Mouse (Mus musculus) testis, adult 2 months (tissue): ENCODE measurements around the gene Gm49373. TPM values are rescaled to one million over a fixed set of nuclear protein-coding genes. Genes with fewer than 3 reads are reported as not detected.

Source experiments
- H3K27ac ChIP-seq: fragments of 200-500 bp; 2 replicates; pipeline ENCODE4 v1.5.1; 2012; ENCODE audit warnings: low read depth, low read length; ENCODE audit not compliant: control insufficient read depth, insufficient read depth
- H3K27me3 ChIP-seq: fragments of 200-500 bp; 2 replicates; pipeline ENCODE4 v1.6.1; 2012; ENCODE audit warnings: mild to moderate bottlenecking, low read length, moderate library complexity; ENCODE audit not compliant: control insufficient read depth, insufficient read depth
- H3K36me3 ChIP-seq: fragments of 200-500 bp; 2 replicates; pipeline ENCODE4 v1.6.1; 2012; ENCODE audit warnings: mild to moderate bottlenecking, low read length; ENCODE audit not compliant: control insufficient read depth, insufficient read depth
- H3K4me1 ChIP-seq: fragments of 200-500 bp; 2 replicates; pipeline ENCODE4 v1.6.1; 2012; ENCODE audit warnings: low read length; ENCODE audit not compliant: control insufficient read depth, insufficient read depth
- H3K4me3 ChIP-seq: fragments of 200-500 bp; 2 replicates; pipeline ENCODE4 v1.5.1; 2012; ENCODE audit warnings: low read depth, mild to moderate bottlenecking, low read length, moderate library complexity, mixed read lengths; ENCODE audit not compliant: control insufficient read depth
- CTCF ChIP-seq: fragments of 200-500 bp; IDR thresholded peaks from 2 replicates; pipeline ENCODE4 v1.5.1; 2012; ENCODE audit warnings: low read depth, mild to moderate bottlenecking, inconsistent platforms, low read length, moderate library complexity; ENCODE audit not compliant: control insufficient read depth, insufficient read depth, insufficient replicate concordance
- POLR2A ChIP-seq: fragments of 200-500 bp; IDR thresholded peaks from 2 replicates; pipeline ENCODE4 v1.6.1; 2012; ENCODE audit warnings: low read depth, mild to moderate bottlenecking, inconsistent platforms, low read length, moderate library complexity; ENCODE audit not compliant: control insufficient read depth
- polyA plus RNA-seq: library from polyadenylated mRNA; depleted of rRNA; stranded (reverse); fragments of >200 nt; gene quantifications from 2 replicates; pipeline ENCODE4 v1.2.3, GENCODE M21; 2012

The Gm49373 gene
- polyA plus RNA-seq, 1 experiment = 0.11 TPM

DNA sequence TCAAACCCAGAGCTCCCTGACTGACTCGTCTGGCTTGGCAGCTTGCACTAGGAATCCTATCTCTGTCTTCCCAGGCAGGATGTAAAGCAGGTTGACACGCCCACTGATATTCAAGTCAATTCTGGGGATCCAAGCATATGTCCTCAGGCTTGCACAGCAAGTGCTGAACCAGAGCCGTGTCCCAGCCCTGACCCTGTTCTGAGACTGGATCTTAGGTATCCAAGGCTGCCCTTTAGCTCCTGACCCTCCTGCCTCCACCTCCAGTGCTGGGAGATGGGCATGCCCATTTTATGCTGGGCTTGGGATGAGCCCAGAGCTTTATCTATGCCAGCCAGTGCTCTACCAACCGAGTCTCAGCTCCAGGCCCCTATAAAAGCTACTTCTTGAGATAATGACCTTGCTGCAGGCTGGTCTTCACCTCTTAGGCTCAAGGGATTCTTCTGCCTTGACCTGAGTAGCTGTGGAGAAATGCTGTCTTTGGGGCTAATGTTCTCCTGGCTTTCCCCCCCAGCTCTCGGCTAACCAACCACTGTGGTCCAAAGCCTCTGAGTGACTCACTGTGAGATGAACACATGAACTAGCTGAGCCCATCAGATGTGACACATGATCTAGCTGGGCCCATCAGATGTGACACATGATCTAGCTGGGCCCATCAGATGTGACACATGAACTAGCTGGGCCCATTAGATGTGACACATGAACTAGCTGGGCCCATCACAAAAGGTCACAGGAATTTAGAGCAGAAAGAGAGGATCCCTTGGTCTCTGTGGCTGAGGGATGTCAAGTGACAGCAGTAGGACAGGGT is 33.1 kb upstream of the Gm49373 start:
- peaks cover 3% of the 10 kb centered on the region for H3K4me1 ChIP-seq
- no peak for TF ChIP-seq CTCF
- TF ChIP-seq POLR2A = no peak
- H3K27ac ChIP-seq = no peak overlapping the region
- H3K4me3 ChIP-seq = no peak overlapping the region
- H3K36me3 ChIP-seq = no peaks in the 10 kb centered on the region; the same call in 1 of the 2 replicates
- no peaks in the 10 kb centered on the region for H3K27me3 ChIP-seq

DNA sequence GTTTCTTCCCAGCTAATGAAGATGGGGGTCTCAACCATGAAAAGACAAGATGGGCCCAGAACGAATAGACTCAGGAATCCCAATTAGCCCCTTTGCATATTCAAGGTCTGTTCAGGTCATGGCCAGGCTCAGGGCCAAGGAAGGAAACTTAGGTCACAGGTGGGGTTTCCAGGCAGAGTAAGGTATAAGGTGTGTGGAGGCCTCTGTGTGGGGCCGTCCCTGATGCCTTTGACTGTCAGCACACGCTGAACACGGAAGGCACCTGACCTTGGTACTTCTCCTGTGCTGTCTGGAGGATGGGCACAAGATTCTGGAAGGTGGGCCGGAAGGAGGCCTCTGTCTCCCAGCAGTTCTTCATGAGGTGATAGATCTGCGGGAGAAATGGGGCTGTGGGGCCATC is 31.9 kb upstream of the Gm49373 start:
- TF ChIP-seq POLR2A (no peak), CTCF (no peak)
- no peaks in the 10 kb centered on the region for H3K27me3 ChIP-seq
- peaks cover 3% of the 10 kb centered on the region for H3K4me1 ChIP-seq
- H3K4me3 ChIP-seq = no peak overlapping the region
- H3K36me3 ChIP-seq = no peaks in the 10 kb centered on the region; the same call in 1 of the 2 replicates
- no peak overlapping the region for H3K27ac ChIP-seq

GRCm38 (mm10) chr9:21102076-21102475 is 29.2 kb upstream of the Gm49373 start:
- H3K27ac ChIP-seq = no peak overlapping the region
- H3K4me3 ChIP-seq = no peak overlapping the region
- no peaks in the 10 kb centered on the region; the same call in 1 of the 2 replicates for H3K36me3 ChIP-seq
- no peaks in the 10 kb centered on the region for H3K4me1 ChIP-seq
- no peaks in the 10 kb centered on the region for H3K27me3 ChIP-seq
- TF ChIP-seq POLR2A (no peak), CTCF (no peak)

DNA sequence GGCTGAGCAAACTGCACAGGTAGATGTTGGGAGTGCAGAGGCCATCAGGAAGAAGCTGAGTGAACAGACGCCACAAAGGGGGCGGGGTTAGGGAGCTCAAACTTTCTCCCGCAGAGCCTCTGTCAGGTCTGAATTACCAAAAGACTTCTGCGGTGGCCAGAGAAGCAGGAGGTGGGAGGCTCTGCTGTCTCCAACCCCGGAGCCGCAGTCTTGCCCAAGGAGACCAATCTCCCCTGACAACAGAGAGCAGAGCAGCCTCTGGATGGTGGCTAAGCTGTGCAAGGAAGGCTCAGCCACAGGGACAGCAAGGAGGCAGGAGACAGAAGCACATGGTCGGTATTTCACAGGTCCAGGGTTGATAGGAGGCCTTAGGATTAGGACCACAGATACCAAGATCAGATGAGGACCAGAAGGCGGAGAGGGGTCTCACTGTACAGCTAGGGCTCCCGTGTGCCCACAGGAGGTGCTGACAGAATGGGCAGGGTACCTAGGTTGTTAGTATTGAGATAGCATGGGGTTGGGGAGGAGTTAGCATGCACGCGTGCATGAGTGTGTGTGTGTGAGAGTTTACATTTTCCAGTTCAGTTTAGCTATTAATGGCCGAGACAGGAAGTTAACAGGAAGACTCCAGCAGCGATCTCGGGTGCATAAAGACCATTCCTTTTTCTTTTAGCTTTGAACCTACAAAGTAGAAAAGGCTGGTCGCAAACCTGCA is 27.7 kb upstream of the Gm49373 start:
- Histone ChIP-seq H3K4me3 (no peak overlapping the region), H3K27ac (no peak overlapping the region), H3K4me1 (no peaks in the 10 kb centered on the region), H3K27me3 (no peaks in the 10 kb centered on the region), H3K36me3 (no peaks in the 10 kb centered on the region; the same call in 1 of the 2 replicates)
- TF ChIP-seq POLR2A (no peak), CTCF (no peak)

- Histone ChIP-seq H3K4me3 (no peak overlapping the region), H3K4me1 (no peaks in the 10 kb centered on the region), H3K27me3 (no peaks in the 10 kb centered on the region), H3K36me3 (no peaks in the 10 kb centered on the region; the same call in 1 of the 2 replicates), H3K27ac (no peak overlapping the region)
- TF ChIP-seq POLR2A (no peak), CTCF (no peak)
Observed at GRCm38 (mm10) chr9:21097793-21098192, 24.9 kb upstream of the Gm49373 start.

DNA sequence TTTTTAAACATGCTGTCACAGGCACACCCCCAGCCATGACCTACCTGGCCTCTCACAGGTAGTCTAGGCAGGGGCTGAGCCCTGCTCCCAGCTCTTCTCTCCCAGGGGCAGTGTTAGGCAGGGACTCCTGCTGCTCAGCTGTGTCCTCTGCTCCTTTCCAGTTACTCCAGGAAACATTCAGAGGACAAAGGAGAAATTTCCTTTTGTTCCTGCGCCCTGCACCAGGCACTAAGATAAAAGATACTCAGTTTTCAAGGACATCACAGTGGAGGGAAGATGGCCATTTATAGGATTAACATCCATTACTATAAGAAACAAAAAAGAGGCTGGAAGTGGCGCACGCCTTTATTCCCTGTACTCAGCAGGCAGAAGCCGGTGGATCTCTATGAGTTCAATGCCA is 23.1 kb upstream of the Gm49373 start:
- Histone ChIP-seq H3K4me1 (peaks cover 1% of the 10 kb centered on the region), H3K27me3 (no peaks in the 10 kb centered on the region), H3K4me3 (no peak overlapping the region), H3K27ac (no peak overlapping the region), H3K36me3 (no peaks in the 10 kb centered on the region)
- TF ChIP-seq CTCF (no peak), POLR2A (no peak)

DNA sequence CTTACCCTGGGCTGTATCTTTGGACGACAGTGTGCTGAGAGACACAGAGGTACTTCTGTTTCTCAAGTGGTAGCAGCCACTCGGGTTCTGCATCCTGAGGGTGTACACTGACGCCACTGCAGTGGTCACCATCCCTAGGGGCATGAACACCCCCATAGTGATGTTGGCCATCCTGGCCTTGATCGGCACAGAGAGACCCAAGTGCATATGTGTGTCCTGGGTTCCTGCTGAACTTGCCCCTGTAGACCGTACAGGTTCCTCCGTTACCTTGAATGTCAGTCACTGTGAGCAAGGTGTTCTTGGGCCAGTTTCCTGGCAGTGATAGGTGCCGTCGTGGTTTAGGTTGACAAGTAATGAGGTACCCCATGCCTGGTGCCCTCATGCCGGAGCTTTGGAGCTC is 20.5 kb upstream of the Gm49373 start:
- Histone ChIP-seq H3K27me3 (no peaks in the 10 kb centered on the region), H3K4me1 (peaks cover 9% of the 10 kb centered on the region), H3K27ac (no peak overlapping the region), H3K4me3 (0 out of 2 replicates have a peak overlapping the region, but pooled peaks have one; percentile 16), H3K36me3 (no peaks in the 10 kb centered on the region; the same call in 1 of the 2 replicates)
- 0 out of 2 replicates have a peak, but pooled peaks have one; percentile 32 for TF ChIP-seq POLR2A
- no peak for TF ChIP-seq CTCF
